Mouse (Mus musculus) neutrophil, adult 65 days (primary cell): ENCODE measurements around the gene Sos1. TPM values are rescaled to one million over a fixed set of nuclear protein-coding genes. Genes with fewer than 3 reads are reported as not detected.

Source experiments
- total RNA-seq: library from RNA; stranded (reverse); gene quantifications from 2 replicates; pipeline ENCODE4 v1.2.4, GENCODE M21; 2023

Gene Sos1
- total RNA-seq = 9.3 and 12.0 TPM in 2 replicates

DNA sequence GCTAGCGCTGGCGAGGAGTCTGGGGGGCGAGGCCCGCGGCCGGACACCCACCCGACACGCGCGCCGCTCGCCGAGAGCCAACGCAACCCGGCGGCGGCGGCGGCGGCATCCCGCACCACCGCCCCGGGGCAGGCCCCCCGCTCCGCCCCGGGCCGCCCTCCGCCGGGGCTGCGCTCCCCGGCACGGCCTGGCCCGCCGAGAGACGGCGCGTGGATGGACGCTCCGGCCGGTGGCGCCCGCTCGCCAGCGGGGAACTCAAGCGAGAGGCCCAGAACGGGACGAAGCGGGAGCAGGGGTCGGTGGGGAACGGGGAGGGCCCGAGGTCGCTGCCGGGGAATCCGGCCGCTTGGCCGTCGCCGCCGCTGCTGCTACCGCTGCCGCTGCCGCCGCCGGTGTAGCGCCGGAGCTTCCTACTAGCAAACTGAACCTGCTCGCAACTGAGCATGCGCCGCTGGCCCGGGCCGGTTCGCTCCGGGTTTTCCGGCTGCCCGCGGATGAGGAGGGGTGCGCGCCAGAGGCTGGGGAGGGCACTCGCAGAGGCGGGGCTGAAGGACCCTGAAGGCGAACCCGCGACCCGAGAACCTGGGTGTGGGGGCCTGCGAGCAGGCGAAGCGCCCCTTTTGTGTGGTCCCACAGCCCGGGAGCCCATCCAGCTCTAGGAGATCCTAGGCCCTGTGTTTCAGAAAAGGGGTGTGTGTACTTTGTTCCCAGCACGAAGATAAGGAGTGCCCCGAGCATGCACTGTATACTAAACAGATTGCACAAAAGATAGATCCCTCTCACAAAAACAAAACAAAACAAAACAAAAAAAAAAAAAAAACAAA lies at the start of gene Sos1:
Gene Sos1, minus strand, starts transcription at position 423 of the 824 bp plus-strand sequence.

DNA sequence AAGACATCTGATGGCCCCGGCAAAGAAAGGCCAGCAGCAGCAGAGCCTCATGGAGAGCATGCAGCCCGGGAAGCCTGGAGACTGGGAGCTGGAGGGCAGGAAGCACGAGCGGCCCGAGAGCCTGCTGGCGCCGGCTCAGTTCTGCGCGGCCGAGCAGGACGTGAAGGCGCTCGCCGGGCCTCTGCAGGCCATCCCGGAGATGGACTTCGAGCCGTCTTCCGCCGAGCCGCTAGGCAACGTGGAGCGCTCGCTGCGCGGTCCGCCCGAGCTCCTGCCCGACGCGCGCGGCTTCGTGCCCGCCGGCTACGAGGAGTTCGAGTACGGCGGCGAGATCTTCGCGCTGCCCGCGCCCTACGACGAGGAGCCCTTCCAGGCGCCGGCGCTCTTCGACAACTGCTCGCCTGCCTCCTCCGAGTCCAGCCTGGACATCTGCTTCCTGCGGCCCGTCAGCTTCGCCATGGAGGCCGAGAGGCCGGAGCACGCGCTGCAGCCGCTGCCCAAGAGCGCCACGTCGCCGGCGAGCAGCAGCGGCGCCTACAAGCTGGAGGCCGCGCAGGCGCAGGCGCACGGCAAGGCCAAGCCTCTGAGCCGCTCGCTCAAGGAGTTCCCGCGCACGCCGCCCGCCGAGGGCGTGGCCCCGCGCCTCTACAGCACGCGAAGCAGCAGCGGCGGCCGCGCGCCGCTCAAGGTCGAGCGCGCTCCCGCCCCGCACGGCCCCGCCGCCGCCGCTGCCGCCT lies 107.1 kb downstream of the Sos1 start, which contains the start of gene Gm10190:
Gene Gm10190, minus strand, starts transcription at position 553 of the 737 bp plus-strand sequence.

Other genes with a start within 250 kb of the Sos1 start
- gene Morn2, start 190.2 kb downstream of the Sos1 start, total RNA-seq = 1.3 and 1.6 TPM in 2 replicates
- gene Dhx57, start 190.0 kb downstream of the Sos1 start, total RNA-seq = 9.0 and 9.9 TPM in 2 replicates
- not detected in 2 replicates for gene Arhgef33, start 173.0 kb downstream of the Sos1 start, total RNA-seq
- not detected in 2 replicates for gene Gm10190, start 106.9 kb downstream of the Sos1 start, total RNA-seq
- gene Cdkl4, start 97.4 kb upstream of the Sos1 start, total RNA-seq = 0.73 and 0.82 TPM in 2 replicates
- gene Map4k3, start 248.0 kb upstream of the Sos1 start, total RNA-seq = 1.9 and 4.8 TPM in 2 replicates